Mouse (Mus musculus): Measurements from ENCODE around the gene Ndufs7. TPM values are rescaled to one million over a fixed set of nuclear protein-coding genes. Genes with fewer than 3 reads are reported as not detected.
"Not testable (repeated sequence)": the region's sequence is repeated elsewhere in the genome, so short reads cannot be mapped to it uniquely, and the experiment has no call there.

The Ndufs7 gene
- total and polyA plus RNA-seq, 2 experiments from 2014 or later, result 193 to 358 TPM

DNA sequence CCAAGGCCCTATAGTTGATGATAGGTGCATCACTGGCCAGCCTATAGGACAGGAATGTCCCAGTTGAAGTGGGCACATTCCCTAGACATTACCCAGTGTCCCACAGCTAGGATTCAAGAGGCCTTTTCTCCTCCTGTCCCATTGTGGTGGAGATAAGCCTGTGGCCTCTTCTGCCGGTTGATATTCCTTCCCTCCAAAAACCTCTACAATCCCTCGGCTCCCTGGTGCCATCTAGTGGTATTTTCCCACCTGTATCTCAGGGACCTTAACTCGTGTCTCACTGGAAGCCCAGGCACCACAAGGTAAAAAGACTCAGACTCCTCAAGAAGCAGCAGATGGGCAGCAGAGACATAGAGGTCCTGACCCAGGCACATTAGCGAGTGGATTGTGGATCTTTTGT is 3.3 kb upstream of the Ndufs7 start:
- no peak overlapping the region for H3K4me2 ChIP-seq (ENCODE audit: low read depth, low read length, poor library complexity, severe bottlenecking)
- 5% methylated on average over 4 of the region's 4 CpGs for WGBS
- H3K9ac ChIP-seq (replicated peaks; ENCODE audit: low read length, poor library complexity, severe bottlenecking), result 0 out of 2 replicates have a peak overlapping the region, but pooled peaks have one; percentile 39
- H3K9me3 ChIP-seq (ENCODE audit: low read length), result no peaks in the 10 kb centered on the region
- TF ChIP-seq CTCF (IDR thresholded peaks at IDR 0.05), result peak; percentile 96
- H3K4me1 ChIP-seq (ENCODE audit: insufficient read depth, low read length), result peaks cover 10% of the 10 kb centered on the region
- no peak for ATAC-seq (ENCODE audit: low FRiP score)
- H3K27me3 ChIP-seq (ENCODE audit: insufficient read depth, low read length), result no peaks in the 10 kb centered on the region
- H3K27ac ChIP-seq (ENCODE audit: low read depth, low read length), result peak overlapping the region; percentile 38; the same call in 1 of the 2 replicates
- H3K4me3 ChIP-seq (ENCODE audit: low read depth, low read length), result no peak overlapping the region
- DNase-seq (ENCODE audit: low spot score), result peak; percentile 90
- H3K36me3 ChIP-seq (ENCODE audit: insufficient read depth, low read length), result peaks cover 27% of the 10 kb centered on the region

DNA sequence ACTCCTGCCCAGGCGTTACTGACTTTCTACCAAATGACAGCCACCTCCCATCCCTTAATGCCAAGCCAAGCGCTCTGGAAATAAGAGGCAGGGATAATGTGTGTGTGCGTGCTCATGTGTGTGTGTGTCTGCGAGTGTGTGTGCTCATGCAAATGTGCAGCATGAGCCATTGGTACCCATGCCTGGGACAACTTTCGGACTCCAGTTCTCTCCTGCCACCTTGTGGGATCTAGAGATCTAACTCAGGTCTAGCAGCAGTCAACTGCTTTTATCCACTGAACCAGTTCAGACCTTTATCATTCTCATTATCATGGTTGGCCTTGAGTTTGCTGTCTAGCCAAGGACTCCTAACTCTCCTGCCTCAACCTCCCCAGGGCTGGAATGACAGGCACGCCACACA is 1.1 kb upstream of the Ndufs7 start:
- no peak overlapping the region for H3K9ac ChIP-seq (replicated peaks; ENCODE audit: low read length, poor library complexity, severe bottlenecking)
- H3K4me2 ChIP-seq (ENCODE audit: low read depth, low read length, poor library complexity, severe bottlenecking), result no peak overlapping the region
- H3K4me3 ChIP-seq (ENCODE audit: low read depth, low read length), result no peak overlapping the region
- peak overlapping the region; percentile 48; the same call in 1 of the 2 replicates for H3K27ac ChIP-seq (ENCODE audit: low read depth, low read length)
- 26% methylated on average over 6 of the region's 6 CpGs for WGBS
- no peaks in the 10 kb centered on the region for H3K9me3 ChIP-seq (ENCODE audit: low read length)
- peaks cover 10% of the 10 kb centered on the region; the same call in 1 of the 2 replicates for H3K36me3 ChIP-seq (ENCODE audit: insufficient read depth, low read length)
- no peaks in the 10 kb centered on the region for H3K27me3 ChIP-seq (ENCODE audit: insufficient read depth, low read length)
- peaks cover 13% of the 10 kb centered on the region for H3K4me1 ChIP-seq (ENCODE audit: insufficient read depth, low read length)
- DNase-seq (ENCODE audit: low spot score), result peak; percentile 75
- TF ChIP-seq CTCF (IDR thresholded peaks at IDR 0.05), result peak; percentile 73
- ATAC-seq (ENCODE audit: low FRiP score), result no peak

GRCm38 (mm10) chr10:80248437-80248836 is 484 bp upstream of the Ndufs7 start:
- Histone ChIP-seq H3K36me3 (ENCODE audit: insufficient read depth, low read length) (peaks cover 12% of the 10 kb centered on the region; the same call in 1 of the 2 replicates), H3K27ac (ENCODE audit: low read depth, low read length) (0 out of 2 replicates have a peak overlapping the region, but pooled peaks have one; percentile 48)
- not testable (repeated sequence) for ATAC-seq (ENCODE audit: low FRiP score)

GRCm38 (mm10) chr10:80250059-80250458 is 1.1 kb downstream of the Ndufs7 start:
- no peak for ATAC-seq (ENCODE audit: low FRiP score)
- Histone ChIP-seq H3K4me3 (ENCODE audit: low read depth, low read length) (peak overlapping the region; percentile 77), H3K27me3 (ENCODE audit: insufficient read depth, low read length) (no peaks in the 10 kb centered on the region), H3K4me2 (ENCODE audit: low read depth, low read length, poor library complexity, severe bottlenecking) (peak overlapping the region; percentile 94), H3K4me1 (ENCODE audit: insufficient read depth, low read length) (peaks cover 13% of the 10 kb centered on the region), H3K27ac (ENCODE audit: low read depth, low read length) (no peak overlapping the region; the same call in 1 of the 2 replicates), H3K9me3 (ENCODE audit: low read length) (no peaks in the 10 kb centered on the region), H3K9ac (replicated peaks; ENCODE audit: low read length, poor library complexity, severe bottlenecking) (peak overlapping the region; percentile 81), H3K36me3 (ENCODE audit: insufficient read depth, low read length) (peaks cover 18% of the 10 kb centered on the region)
- no peak for TF ChIP-seq CTCF (IDR thresholded peaks at IDR 0.05)
- DNase-seq (ENCODE audit: low spot score), result no peak
- 34% methylated on average over 2 of the region's 2 CpGs for WGBS

More at GRCm38 (mm10) chr10:80248437-80248836, 484 bp upstream of the Ndufs7 start:
- not testable (repeated sequence) for DNase-seq (ENCODE audit: low spot score); H3K27me3 ChIP-seq (ENCODE audit: insufficient read depth, low read length); H3K9me3 ChIP-seq (ENCODE audit: low read length); H3K9ac ChIP-seq (replicated peaks; ENCODE audit: low read length, poor library complexity, severe bottlenecking)
- Histone ChIP-seq H3K4me1 (ENCODE audit: insufficient read depth, low read length) (peaks cover 13% of the 10 kb centered on the region), H3K4me2 (ENCODE audit: low read depth, low read length, poor library complexity, severe bottlenecking) (peak overlapping the region; percentile 44), H3K4me3 (ENCODE audit: low read depth, low read length) (peak overlapping the region; percentile 77)
- WGBS, result 42% methylated on average over 3 of the region's 3 CpGs

DNA sequence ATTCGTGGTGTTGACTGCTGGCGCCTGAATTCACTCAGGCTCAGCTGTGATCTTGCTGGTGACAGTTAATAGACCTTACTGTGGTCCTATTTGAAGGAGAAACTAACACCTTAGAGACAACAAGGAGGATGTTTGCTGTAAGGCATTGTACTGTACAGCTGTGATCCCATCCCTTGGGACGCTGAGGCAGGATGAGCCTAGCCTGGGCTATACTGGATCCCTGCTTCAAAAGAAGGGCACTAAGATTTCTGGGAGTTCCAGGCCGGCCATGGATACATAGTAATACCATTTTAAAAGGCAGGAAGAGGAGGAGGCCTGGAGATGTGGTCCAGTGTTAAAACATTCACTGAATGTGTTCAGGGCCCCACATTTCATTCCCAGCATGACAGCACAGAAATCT is 1.7 kb downstream of the Ndufs7 start:
- peak overlapping the region; percentile 94; the same call in 1 of the 2 replicates for H3K4me2 ChIP-seq (ENCODE audit: low read depth, low read length, poor library complexity, severe bottlenecking)
- 86% methylated on average over 4 of the region's 4 CpGs for WGBS
- no peak overlapping the region; the same call in 1 of the 2 replicates for H3K4me3 ChIP-seq (ENCODE audit: low read depth, low read length)

GRCm38 (mm10) chr10:80252011-80252410 is 3.1 kb downstream of the Ndufs7 start:
- Histone ChIP-seq H3K9ac (replicated peaks; ENCODE audit: low read length, poor library complexity, severe bottlenecking) (no peak overlapping the region), H3K36me3 (ENCODE audit: insufficient read depth, low read length) (peaks cover 35% of the 10 kb centered on the region)
- TF ChIP-seq CTCF (IDR thresholded peaks at IDR 0.05), result no peak

More for the DNA sequence above, 1.7 kb downstream of the Ndufs7 start:
- Histone ChIP-seq H3K27ac (ENCODE audit: low read depth, low read length) (no peak overlapping the region), H3K27me3 (ENCODE audit: insufficient read depth, low read length) (no peaks in the 10 kb centered on the region), H3K9ac (replicated peaks; ENCODE audit: low read length, poor library complexity, severe bottlenecking) (no peak overlapping the region), H3K9me3 (ENCODE audit: low read length) (no peaks in the 10 kb centered on the region), H3K36me3 (ENCODE audit: insufficient read depth, low read length) (peaks cover 23% of the 10 kb centered on the region), H3K4me1 (ENCODE audit: insufficient read depth, low read length) (peaks cover 11% of the 10 kb centered on the region)
- no peak for TF ChIP-seq CTCF (IDR thresholded peaks at IDR 0.05)
- no peak for ATAC-seq (ENCODE audit: low FRiP score)
- DNase-seq (ENCODE audit: low spot score), result no peak

More at GRCm38 (mm10) chr10:80252011-80252410, 3.1 kb downstream of the Ndufs7 start:
- Histone ChIP-seq H3K9me3 (ENCODE audit: low read length) (no peaks in the 10 kb centered on the region), H3K4me3 (ENCODE audit: low read depth, low read length) (no peak overlapping the region), H3K4me2 (ENCODE audit: low read depth, low read length, poor library complexity, severe bottlenecking) (no peak overlapping the region), H3K27me3 (ENCODE audit: insufficient read depth, low read length) (no peaks in the 10 kb centered on the region), H3K27ac (ENCODE audit: low read depth, low read length) (no peak overlapping the region), H3K4me1 (ENCODE audit: insufficient read depth, low read length) (peaks cover 11% of the 10 kb centered on the region)
- ATAC-seq (ENCODE audit: low FRiP score), result no peak
- DNase-seq (ENCODE audit: low spot score), result no peak
